ENCODE assay signal across 8 mouse cellular contexts in genomic region chr15:82968449-82968848, GRCm38 (mm10). TPM values are rescaled to one million over a fixed set of nuclear protein-coding genes. Genes with fewer than 3 reads are reported as not detected.
DNase-seq lines count a peak whose midpoint lies in the region; ATAC-seq and TF ChIP-seq lines count a peak whose summit lies in the region.

No protein-coding gene starts in this region.

- peak overlapping the region; percentile 70 for H3K27ac ChIP-seq in forebrain, postnatal 0 days (ENCODE audit: low read depth, low read length)
- peak overlapping the region; percentile 54; the same call in 1 of the 2 replicates for H3K27ac ChIP-seq in limb, embryonic 15.5 days
- H3K27ac ChIP-seq in stomach, postnatal 0 days (replicated peaks), result no peak overlapping the region

- H3K9me3 ChIP-seq in forebrain, postnatal 0 days (ENCODE audit: low read length), result no peaks in the 10 kb centered on the region
- H3K9me3 ChIP-seq in limb, embryonic 15.5 days, result no peaks in the 10 kb centered on the region
- H3K9me3 ChIP-seq in stomach, postnatal 0 days (ENCODE audit: control insufficient read depth, low read length), result no peaks in the 10 kb centered on the region

- ATAC-seq in forebrain, postnatal 0 days, result peak; percentile 92
- no peak for ATAC-seq in limb, embryonic 15.5 days (ENCODE audit: insufficient number of reproducible peaks, low FRiP score, low TSS enrichment, low read depth)
- ATAC-seq in stomach, postnatal 0 days (ENCODE audit: low FRiP score, low TSS enrichment), result 0 out of 2 replicates have a peak, but pooled peaks have one; percentile 34

- H3K36me3 ChIP-seq in forebrain, postnatal 0 days (ENCODE audit: insufficient read depth), result no peaks in the 10 kb centered on the region
- H3K36me3 ChIP-seq in limb, embryonic 15.5 days, result no peaks in the 10 kb centered on the region
- no peaks in the 10 kb centered on the region for H3K36me3 ChIP-seq in stomach, postnatal 0 days (ENCODE audit: control insufficient read depth, insufficient read depth, low read length)

- no peak overlapping the region for H3K4me3 ChIP-seq in forebrain, postnatal 0 days (ENCODE audit: low read depth, low read length)
- H3K4me3 ChIP-seq in limb, embryonic 15.5 days, result peak overlapping the region; percentile 24
- H3K4me3 ChIP-seq in stomach, postnatal 0 days (ENCODE audit: low read depth, low read length), result no peak overlapping the region; the same call in 1 of the 2 replicates

- peak; percentile 41 for TF ChIP-seq CTCF in forebrain, postnatal 0 days (IDR thresholded peaks at IDR 0.05; ENCODE audit: low read depth)
- TF ChIP-seq CTCF in stomach, postnatal 0 days (IDR thresholded peaks at IDR 0.05; ENCODE audit: low read depth), result no peak

- no peaks in the 10 kb centered on the region for H3K27me3 ChIP-seq in forebrain, postnatal 0 days (ENCODE audit: insufficient read depth, low read length)
- peaks cover 19% of the 10 kb centered on the region for H3K27me3 ChIP-seq in limb, embryonic 15.5 days
- H3K27me3 ChIP-seq in stomach, postnatal 0 days (ENCODE audit: control insufficient read depth, insufficient read depth, low read length), result no peaks in the 10 kb centered on the region; the same call in 1 of the 2 replicates

- peak overlapping the region; percentile 44 for H3K4me2 ChIP-seq in forebrain, postnatal 0 days (ENCODE audit: low read depth)
- H3K4me2 ChIP-seq in limb, embryonic 15.5 days, result peak overlapping the region; percentile 52
- H3K4me2 ChIP-seq in stomach, postnatal 0 days (replicated peaks; ENCODE audit: low read depth), result peak overlapping the region; percentile 34

- 2% methylated on average over 22 of the region's 22 CpGs for WGBS in forebrain, postnatal 0 days
- under 1% methylated on average over 22 of the region's 22 CpGs for WGBS in limb, embryonic 15.5 days
- 5% methylated on average over 22 of the region's 22 CpGs for WGBS in stomach, postnatal 0 days

- DNase-seq in kidney, postnatal 4 days, result peak; percentile 48 to 66
- DNase-seq in kidney, adult 18-20 months, result no peak
- peak; percentile 82 for DNase-seq in cerebellum, adult 8-10 months
- peak; percentile 91 for DNase-seq in forebrain, postnatal 0 days
- no peak for DNase-seq in stomach, postnatal 0 days (ENCODE audit: low spot score)
- DNase-seq in urinary bladder, adult 2 months (ENCODE audit: low spot score), result no peak
- DNase-seq in gastrocnemius, adult 8-10 months (ENCODE audit: low spot score in 2 of 2), result no peak

- H3K4me1 ChIP-seq in forebrain, postnatal 0 days (ENCODE audit: insufficient read depth), result peaks cover 26% of the 10 kb centered on the region
- peaks cover 36% of the 10 kb centered on the region for H3K4me1 ChIP-seq in limb, embryonic 15.5 days
- H3K4me1 ChIP-seq in stomach, postnatal 0 days (replicated peaks; ENCODE audit: control insufficient read depth, insufficient read depth), result no peaks in the 10 kb centered on the region; the same call in 1 of the 2 replicates

- TF ChIP-seq EP300 in stomach, postnatal 0 days (optimal IDR thresholded peaks at IDR 0.05), result no peak

- H3K9ac ChIP-seq in forebrain, postnatal 0 days, result peak overlapping the region; percentile 23; the same call in 1 of the 2 replicates
- no peak overlapping the region for H3K9ac ChIP-seq in limb, embryonic 15.5 days
- no peak overlapping the region for H3K9ac ChIP-seq in stomach, postnatal 0 days (ENCODE audit: low read length)

RNA-seq across cellular contexts. Expression of gene Tcf20, which starts 19.2 kb away (rescaled TPM):
- 120 and 150 TPM in 2 replicates for total RNA-seq in forebrain, postnatal 0 days (2014; rRNA removed)
- polyA plus RNA-seq in forebrain, postnatal 0 days (2015; fragmentation: Nextera tagmentation; extraction: Ambion mirVana), result 10.3 and 12.2 TPM in 2 replicates
- 8.5 and 10.5 TPM in 2 replicates for polyA plus RNA-seq in limb, embryonic 15.5 days (2015; fragmentation: Nextera tagmentation; extraction: Ambion mirVana)
- polyA plus RNA-seq in stomach, postnatal 0 days (2015; fragmentation: Nextera tagmentation; extraction: Ambion mirVana), result 3.6 and 3.7 TPM in 2 replicates
- polyA plus RNA-seq in urinary bladder, adult 2 months (2012; rRNA removed), result 15.0 and 21.0 TPM in 2 replicates
- total RNA-seq in gastrocnemius, adult 8-10 months (2022), result 10 to 100 TPM; 28.0 to 36.3 (median 32.1) TPM

Comparison
In these comparisons a context has a peak if more than half of its experiments do, and no peak if none do; other contexts are left out.
1. DNase-seq: peak in kidney, postnatal 4 days (2 of 2), cerebellum, adult 8-10 months (single experiment) and forebrain, postnatal 0 days (single experiment); none in kidney, adult 18-20 months (single experiment), stomach, postnatal 0 days (single experiment), urinary bladder, adult 2 months (single experiment) and gastrocnemius, adult 8-10 months (0 of 2).
2. Peak in every context shown above with its lines, with median percentiles within 50 percentile points of each other: H3K4me2 ChIP-seq.